Mouse (Mus musculus) activated CD4-positive, CD25-positive, alpha-beta regulatory T cell, adult 9 weeks (primary cell): ENCODE results near the gene Pgap3. TPM values are rescaled to one million over a fixed set of nuclear protein-coding genes. Genes with fewer than 3 reads are reported as not detected.

Experiments
- polyA plus RNA-seq: library from polyadenylated mRNA; unstranded; fragments of 100-300 nt; shearing (Covaris generic); gene quantifications from one replicate; pipeline ENCODE4 v1.2.1, GENCODE M21; 2017

The Pgap3 gene
- 12.4 TPM for polyA plus RNA-seq

GRCm38 (mm10) chr11:98400161-98400726, at the start of gene Pgap3:
Gene Pgap3, minus strand, starts transcription at chr11:98400490.

GRCm38 (mm10) chr11:98446213-98446561, 45.9 kb upstream of the Pgap3 start, which contains the start of gene Grb7:
Gene Grb7, plus strand, starts transcription at chr11:98446394.

GRCm38 (mm10) chr11:98438331-98439158, 38.3 kb upstream of the Pgap3 start, which contains the start of gene Mien1:
Gene Mien1, minus strand, starts transcription at chr11:98438991.

GRCm38 (mm10) chr11:98412273-98412796, 12.0 kb upstream of the Pgap3 start, which contains the start of gene Erbb2:
Gene Erbb2, plus strand, starts transcription at chr11:98412470.

GRCm38 (mm10) chr11:98385638-98386585, 14.4 kb downstream of the Pgap3 start, which contains the start of gene Pnmt:
Gene Pnmt, plus strand, starts transcription at chr11:98386450.

GRCm38 (mm10) chr11:98383261-98384030, 16.8 kb downstream of the Pgap3 start, which contains the start of gene Tcap:
Gene Tcap, plus strand, starts transcription at chr11:98383811.

GRCm38 (mm10) chr11:98358161-98359083, 41.9 kb downstream of the Pgap3 start, which contains the start of gene Stard3:
Gene Stard3, plus strand, starts transcription at chr11:98358368.

GRCm38 (mm10) chr11:98348083-98348961, 52.0 kb downstream of the Pgap3 start, which contains the start of gene Ppp1r1b:
Gene Ppp1r1b, plus strand, starts transcription at chr11:98348404.

Other genes starting within 250 kb of the Pgap3 start
- 51.0 TPM for gene Med1, start 207.2 kb downstream of the Pgap3 start, polyA plus RNA-seq
- 18.3 TPM for gene Cdk12, start 197.4 kb downstream of the Pgap3 start, polyA plus RNA-seq
- not detected for gene Neurod2, start 70.8 kb downstream of the Pgap3 start, polyA plus RNA-seq
- not detected for gene Ppp1r1b, start 52.1 kb downstream of the Pgap3 start, polyA plus RNA-seq
- gene Stard3, start 42.1 kb downstream of the Pgap3 start, polyA plus RNA-seq: 84.3 TPM
- 0.29 TPM for gene Tcap, start 16.7 kb downstream of the Pgap3 start, polyA plus RNA-seq
- gene Pnmt, start 14.0 kb downstream of the Pgap3 start, polyA plus RNA-seq: not detected
- 0.26 TPM for gene Erbb2, start 12.0 kb upstream of the Pgap3 start, polyA plus RNA-seq
- gene Mien1, start 38.5 kb upstream of the Pgap3 start, polyA plus RNA-seq: 195 TPM
- 10.5 TPM for gene Grb7, start 45.9 kb upstream of the Pgap3 start, polyA plus RNA-seq
- gene Ikzf3, start 145.5 kb upstream of the Pgap3 start, polyA plus RNA-seq: 91.8 TPM
- 5.0 TPM for gene Zpbp2, start 150.6 kb upstream of the Pgap3 start, polyA plus RNA-seq
- 76.1 TPM for gene Ormdl3, start 186.9 kb upstream of the Pgap3 start, polyA plus RNA-seq
- not detected for gene Lrrc3c, start 197.8 kb upstream of the Pgap3 start, polyA plus RNA-seq
- 4.8 TPM for gene Gm12355, start 225.2 kb upstream of the Pgap3 start, polyA plus RNA-seq
- gene Gsdma3, start 225.9 kb upstream of the Pgap3 start, polyA plus RNA-seq: not detected
- 0.31 TPM for gene Gsdma2, start 246.3 kb upstream of the Pgap3 start, polyA plus RNA-seq